Mouse (Mus musculus) embryonic facial prominence, embryonic 14.5 days (tissue): ENCODE data around the gene Gm20388. TPM values are rescaled to one million over a fixed set of nuclear protein-coding genes. Genes with fewer than 3 reads are reported as not detected.

Experiments used
- ATAC-seq: fragments of 200-750 bp; cut with Nextera tagmentation; 2 replicates; pipeline ENCODE4 v1.8.0; 2017; ENCODE audit warnings: low read depth, moderate number of reproducible peaks, moderate TSS enrichment
- DNase-seq: peaks from one replicate; pipeline ENCODE4 v3.0.0-alpha.2; 2015; ENCODE audit warnings: low spot score
- H3K27ac ChIP-seq: fragments of 300-500 bp; sonication (generic); replicated peaks from 2 replicates; pipeline ENCODE4 v1.5.1; 2014; ENCODE audit warnings: low read depth, mild to moderate bottlenecking, low read length, moderate library complexity
- H3K27me3 ChIP-seq: fragments of 300-500 bp; sonication (generic); replicated peaks from 2 replicates; pipeline ENCODE4 v1.6.1; 2014; ENCODE audit warnings: low read length; ENCODE audit not compliant: control insufficient read depth, insufficient read depth
- H3K36me3 ChIP-seq: fragments of 300-500 bp; sonication (generic); 2 replicates; pipeline ENCODE4 v1.6.1; 2014; ENCODE audit warnings: low read length, mixed read lengths; ENCODE audit not compliant: control insufficient read depth, insufficient read depth
- H3K4me1 ChIP-seq: fragments of 300-500 bp; sonication (generic); 2 replicates; pipeline ENCODE4 v1.6.1; 2014; ENCODE audit warnings: antibody characterized with exemption, low read length; ENCODE audit not compliant: control insufficient read depth, insufficient read depth
- H3K4me2 ChIP-seq: fragments of 300-500 bp; sonication (generic); 2 replicates; pipeline ENCODE4 v1.6.1; 2014; ENCODE audit warnings: low read depth, mild to moderate bottlenecking, low read length, moderate library complexity, mixed read lengths
- H3K4me3 ChIP-seq: fragments of 300-500 bp; sonication (generic); 2 replicates; pipeline ENCODE4 v1.5.1; 2014; ENCODE audit warnings: low read depth, mild to moderate bottlenecking, low read length
- H3K9ac ChIP-seq: fragments of 300-500 bp; sonication (generic); 2 replicates; pipeline ENCODE4 v1.6.1; 2014; ENCODE audit warnings: low read depth, mild to moderate bottlenecking, low read length, moderate library complexity, mixed read lengths
- H3K9me3 ChIP-seq: fragments of 300-500 bp; sonication (generic); 2 replicates; pipeline ENCODE4 v1.6.1; 2016; ENCODE audit warnings: low read length; ENCODE audit not compliant: control insufficient read depth
- WGBS: fragments of 180-500 bp; shearing (Covaris S2); extraction: QIAGEN DNeasy Blood & Tissue Kit; methylation state at CpG from one replicate; pipeline ENCODE4 v1.1.7; 2014; 5-methylcytosine and 5-hydroxymethylcytosine counted together
- polyA plus RNA-seq: library from polyadenylated mRNA; unstranded; fragments of >200 nt; fragmentation: Nextera tagmentation; extraction: Ambion mirVana; gene quantifications from 2 replicates; pipeline ENCODE4 v1.2.1, GENCODE M21; 2014

Gm20388 gene
- polyA plus RNA-seq, 1 experiment from 2014 or later: not detected

- WGBS: 93% methylated on average over 2 of the region's 2 CpGs
- no peak overlapping the region for H3K4me3 ChIP-seq
- no peak overlapping the region for H3K9ac ChIP-seq
- H3K4me2 ChIP-seq: no peak overlapping the region
- DNase-seq (no peak), ATAC-seq (no peak)
- no peaks in the 10 kb centered on the region for H3K27me3 ChIP-seq
- H3K9me3 ChIP-seq: no peaks in the 10 kb centered on the region
- no peaks in the 10 kb centered on the region for H3K36me3 ChIP-seq
- H3K27ac ChIP-seq: no peak overlapping the region
- peaks cover 18% of the 10 kb centered on the region for H3K4me1 ChIP-seq
Measured at GRCm38 (mm10) chr8:122114890-122115289, 2204.2 kb downstream of the Gm20388 start.

DNA sequence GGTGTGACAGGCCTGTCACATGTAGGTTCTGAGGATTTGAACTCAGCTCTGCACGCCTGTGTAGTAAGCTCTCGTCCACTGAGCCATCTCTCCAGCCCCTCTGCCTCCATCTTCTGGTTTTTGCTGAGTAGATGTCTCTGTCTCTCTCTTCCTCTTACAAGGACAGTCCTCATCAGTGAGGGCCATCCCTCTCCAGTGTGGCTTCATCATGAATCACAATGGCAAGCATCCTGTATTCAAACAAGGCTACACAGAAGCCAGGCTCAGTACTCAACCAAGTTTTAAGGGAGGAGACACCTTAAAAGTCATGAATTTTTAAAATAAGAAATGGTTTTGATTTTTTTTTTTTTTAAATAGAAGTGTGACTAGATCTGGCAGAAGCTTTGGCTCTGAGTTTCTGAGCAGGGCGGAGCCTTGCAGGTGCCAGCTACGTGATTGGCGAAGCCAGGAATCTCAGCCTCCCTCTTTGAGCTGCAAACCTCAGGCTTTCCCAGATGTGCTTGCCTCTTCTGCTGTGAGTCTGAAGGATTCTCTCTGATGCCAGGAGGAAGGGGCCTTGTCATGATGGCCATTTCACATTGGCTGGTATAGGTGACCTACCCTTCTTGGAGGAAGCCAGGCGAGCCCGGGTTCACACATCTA lies 2206.2 kb downstream of the Gm20388 start:
- WGBS: 91% methylated on average over 7 of the region's 7 CpGs
- ATAC-seq (no peak), DNase-seq (no peak)
- no peaks in the 10 kb centered on the region for H3K36me3 ChIP-seq
- no peak overlapping the region for H3K9ac ChIP-seq
- H3K4me3 ChIP-seq: no peak overlapping the region
- no peak overlapping the region for H3K4me2 ChIP-seq
- H3K27ac ChIP-seq: peak overlapping the region; percentile 53
- H3K9me3 ChIP-seq: no peaks in the 10 kb centered on the region
- H3K27me3 ChIP-seq: no peaks in the 10 kb centered on the region
- peaks cover 18% of the 10 kb centered on the region for H3K4me1 ChIP-seq

DNA sequence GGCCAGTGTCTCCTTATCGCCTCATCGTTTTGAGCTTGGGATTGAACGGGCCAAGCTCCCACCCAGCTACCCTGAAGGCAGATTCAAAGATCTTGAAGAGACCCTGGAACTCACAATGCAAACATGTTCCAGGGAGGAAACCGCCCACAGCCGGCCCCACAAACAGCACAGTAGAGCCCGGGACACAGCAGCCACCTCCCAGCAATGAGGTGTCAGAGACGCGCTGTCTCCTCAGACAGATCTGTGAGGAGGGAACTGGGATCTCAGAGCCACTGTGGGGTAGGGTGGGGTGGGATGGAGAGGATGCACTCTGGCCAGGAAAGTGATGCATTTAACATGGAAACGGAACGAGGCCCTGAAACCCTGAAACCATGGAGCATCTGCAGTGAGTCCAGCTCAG lies 2207.5 kb downstream of the Gm20388 start:
- no peaks in the 10 kb centered on the region for H3K36me3 ChIP-seq
- H3K4me1 ChIP-seq: peaks cover 12% of the 10 kb centered on the region
- H3K9ac ChIP-seq: 0 out of 2 replicates have a peak overlapping the region, but pooled peaks have one; percentile 4
- ATAC-seq: no peak
- no peak overlapping the region for H3K4me2 ChIP-seq
- no peak for DNase-seq
- peak overlapping the region; percentile 53; the same call in 1 of the 2 replicates for H3K27ac ChIP-seq
- 78% methylated on average over 10 of the region's 10 CpGs for WGBS
- no peaks in the 10 kb centered on the region for H3K27me3 ChIP-seq
- no peaks in the 10 kb centered on the region for H3K9me3 ChIP-seq
- no peak overlapping the region for H3K4me3 ChIP-seq

- H3K9ac ChIP-seq: no peak overlapping the region
- 69% methylated on average over 15 of the region's 15 CpGs for whole genome bisulfite sequencing
- H3K27ac ChIP-seq: peak overlapping the region; percentile 53; the same call in 1 of the 2 replicates
Measured at GRCm38 (mm10) chr8:122118536-122118935, 2207.9 kb downstream of the Gm20388 start.

DNA sequence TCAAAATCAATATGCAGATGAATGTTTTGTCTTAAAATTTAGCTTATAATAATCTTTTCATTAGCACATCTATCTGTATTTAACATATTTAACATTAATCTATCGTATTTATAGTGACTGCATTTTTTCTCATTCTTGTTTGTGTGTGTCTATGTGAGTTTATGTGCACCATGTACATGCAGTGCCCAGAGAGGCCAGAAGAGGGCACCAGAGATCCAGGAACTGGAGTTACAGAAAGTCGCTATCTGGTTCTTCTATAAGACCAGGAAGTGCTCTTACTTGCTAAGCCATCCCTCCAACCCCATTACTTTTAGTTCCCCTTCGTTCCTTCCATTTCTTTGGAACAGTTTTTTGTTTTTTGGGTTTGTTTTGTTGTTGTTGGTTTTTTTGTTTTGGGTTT lies 2213.7 kb downstream of the Gm20388 start:
- no peaks in the 10 kb centered on the region for H3K27me3 ChIP-seq
- H3K4me2 ChIP-seq: no peak overlapping the region
- WGBS: 93% methylated on average over 3 of the region's 3 CpGs
- peaks cover 10% of the 10 kb centered on the region for H3K9me3 ChIP-seq
- DNase-seq (no peak), ATAC-seq (no peak)
- no peak overlapping the region for H3K9ac ChIP-seq
- no peaks in the 10 kb centered on the region for H3K36me3 ChIP-seq
- H3K4me3 ChIP-seq: no peak overlapping the region
- no peaks in the 10 kb centered on the region for H3K4me1 ChIP-seq
- H3K27ac ChIP-seq: no peak overlapping the region

More at GRCm38 (mm10) chr8:122118536-122118935, 2207.9 kb downstream of the Gm20388 start:
- H3K4me3 ChIP-seq: no peak overlapping the region
- peaks cover 12% of the 10 kb centered on the region for H3K4me1 ChIP-seq
- H3K9me3 ChIP-seq: no peaks in the 10 kb centered on the region
- H3K27me3 ChIP-seq: no peaks in the 10 kb centered on the region
- DNase-seq (peak; percentile 45), ATAC-seq (peak; percentile 48; the same call in 1 of the 2 replicates)
- H3K4me2 ChIP-seq: no peak overlapping the region
- H3K36me3 ChIP-seq: no peaks in the 10 kb centered on the region

- Histone ChIP-seq H3K9me3 (peaks cover 10% of the 10 kb centered on the region), H3K9ac (no peak overlapping the region), H3K4me3 (no peak overlapping the region), H3K27me3 (no peaks in the 10 kb centered on the region), H3K4me1 (no peaks in the 10 kb centered on the region), H3K36me3 (no peaks in the 10 kb centered on the region), H3K4me2 (no peak overlapping the region), H3K27ac (no peak overlapping the region)
- DNase-seq (no peak), ATAC-seq (no peak)
- 42% methylated on average over 8 of the region's 8 CpGs for WGBS
Measured at GRCm38 (mm10) chr8:122126659-122127058, 2216.0 kb downstream of the Gm20388 start.

- ATAC-seq: no peak
- no peak for DNase-seq
- H3K36me3 ChIP-seq: no peaks in the 10 kb centered on the region
- no peak overlapping the region for H3K27ac ChIP-seq
- no peak overlapping the region for H3K9ac ChIP-seq
- H3K4me1 ChIP-seq: no peaks in the 10 kb centered on the region
- no peak overlapping the region for H3K4me3 ChIP-seq
- 74% methylated on average over 3 of the region's 3 CpGs for WGBS
- H3K27me3 ChIP-seq: no peaks in the 10 kb centered on the region
- H3K4me2 ChIP-seq: no peak overlapping the region
- H3K9me3 ChIP-seq: no peaks in the 10 kb centered on the region
Measured at GRCm38 (mm10) chr8:122134121-122134529, 2223.5 kb downstream of the Gm20388 start.

DNA sequence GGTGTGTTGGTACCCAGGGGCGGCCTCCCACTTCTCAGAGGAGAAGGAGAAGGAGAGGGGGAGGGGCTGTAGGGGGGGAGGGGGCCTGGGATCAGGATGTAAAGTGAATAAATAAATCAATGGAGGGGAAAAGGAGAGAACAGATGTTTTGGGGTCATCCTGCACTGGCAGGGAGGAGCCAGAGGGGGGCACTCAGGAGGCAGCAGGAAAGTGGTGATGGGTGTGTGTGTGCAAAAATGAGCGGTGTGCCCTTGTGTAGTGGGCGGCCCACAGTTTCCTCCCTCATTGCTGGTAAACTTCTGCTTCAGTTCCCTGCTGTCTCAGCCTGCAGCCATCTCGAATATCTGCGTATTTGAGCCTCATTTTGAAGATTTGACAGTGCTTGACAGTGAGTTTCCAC lies 2224.9 kb downstream of the Gm20388 start:
- Histone ChIP-seq H3K36me3 (no peaks in the 10 kb centered on the region), H3K27ac (no peak overlapping the region), H3K9ac (no peak overlapping the region), H3K9me3 (no peaks in the 10 kb centered on the region), H3K4me3 (no peak overlapping the region), H3K4me1 (no peaks in the 10 kb centered on the region), H3K4me2 (no peak overlapping the region), H3K27me3 (no peaks in the 10 kb centered on the region)
- 73% methylated on average over 5 of the region's 5 CpGs for WGBS
- no peak for ATAC-seq
- DNase-seq: no peak

DNA sequence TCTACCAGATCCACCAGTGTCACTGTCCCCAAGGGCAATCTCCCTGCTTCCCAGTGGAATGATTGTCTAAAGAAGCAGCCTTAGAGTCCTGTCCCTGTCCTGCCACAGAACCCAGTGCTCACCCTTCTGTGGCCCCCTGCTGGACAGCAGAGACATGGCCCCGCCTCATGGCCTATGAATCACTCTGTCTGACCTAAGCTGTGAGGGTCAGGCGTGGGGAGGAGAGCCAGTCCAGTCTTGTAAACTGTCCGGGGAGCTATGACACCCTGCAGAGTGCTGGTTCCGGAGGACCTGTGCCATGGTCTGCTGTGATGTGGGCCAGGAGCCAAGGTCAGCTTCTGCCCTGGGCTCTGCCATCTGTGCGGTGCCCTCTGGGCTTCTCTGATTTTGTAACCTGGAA lies 2229.1 kb downstream of the Gm20388 start:
- H3K4me2 ChIP-seq: no peak overlapping the region
- no peak for DNase-seq
- no peaks in the 10 kb centered on the region for H3K9me3 ChIP-seq
- H3K4me3 ChIP-seq: no peak overlapping the region
- H3K27me3 ChIP-seq: no peaks in the 10 kb centered on the region
- no peaks in the 10 kb centered on the region for H3K4me1 ChIP-seq
- WGBS: 39% methylated on average over 5 of the region's 5 CpGs
- H3K36me3 ChIP-seq: no peaks in the 10 kb centered on the region
- H3K9ac ChIP-seq: no peak overlapping the region
- ATAC-seq: peak; percentile 71; the same call in 1 of the 2 replicates
- H3K27ac ChIP-seq: no peak overlapping the region
